Mouse (Mus musculus): ENCODE data around the gene Lrrk1. TPM values are rescaled to one million over a fixed set of nuclear protein-coding genes. Genes with fewer than 3 reads are reported as not detected.

The Lrrk1 gene
- polyA plus RNA-seq, 1 experiment from 2014 or later: 17.2 TPM

DNA sequence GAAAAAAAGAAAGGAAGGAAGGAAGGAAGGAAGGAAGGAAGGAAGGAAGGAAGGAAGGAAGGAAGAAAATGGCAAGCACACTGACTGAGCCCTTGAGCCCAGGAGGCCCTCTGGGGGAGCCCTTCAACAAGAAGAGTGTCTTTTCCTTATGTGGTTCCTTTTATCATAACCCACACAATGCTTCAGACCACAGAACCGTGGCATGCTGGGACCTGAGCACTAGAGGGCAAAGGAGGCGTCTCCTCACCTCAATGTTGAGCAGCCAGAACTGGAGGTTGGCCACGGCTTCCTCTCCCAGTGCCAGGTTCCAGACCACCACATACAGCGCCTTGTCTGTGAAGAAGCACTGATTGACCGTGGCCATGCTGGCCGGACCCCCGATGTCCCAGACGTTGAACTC is 96.1 kb downstream of the Lrrk1 start:
- Histone ChIP-seq H3K27me3 (no peaks in the 10 kb centered on the region), H3K9me3 (replicated peaks) (no peaks in the 10 kb centered on the region), H3K4me1 (peaks cover 7% of the 10 kb centered on the region; the same call in 1 of the 2 replicates), H3K27ac (no peak overlapping the region), H3K4me3 (replicated peaks) (no peak overlapping the region), H3K36me3 (peaks cover 69% of the 10 kb centered on the region), H3K9ac (no peak overlapping the region), H3K4me2 (no peak overlapping the region)
- no peak for ATAC-seq (replicated peaks; ENCODE audit: low FRiP score)
- WGBS: 90% methylated on average over 8 of the region's 8 CpGs

- no peak overlapping the region for H3K9ac ChIP-seq
- H3K27ac ChIP-seq: no peak overlapping the region
- no peaks in the 10 kb centered on the region for H3K9me3 ChIP-seq (replicated peaks)
- no peak overlapping the region for H3K4me2 ChIP-seq
- peak; percentile 63; the same call in 1 of the 2 replicates for ATAC-seq (replicated peaks; ENCODE audit: low FRiP score)
- H3K27me3 ChIP-seq: no peaks in the 10 kb centered on the region
- peaks cover 11% of the 10 kb centered on the region for H3K4me1 ChIP-seq
- 30% methylated on average over 10 of the region's 10 CpGs for WGBS
- peaks cover 62% of the 10 kb centered on the region for H3K36me3 ChIP-seq
- H3K4me3 ChIP-seq (replicated peaks): no peak overlapping the region
Measured at GRCm38 (mm10) chr7:66282984-66283612, 105.1 kb downstream of the Lrrk1 start.

- Histone ChIP-seq H3K27me3 (no peaks in the 10 kb centered on the region), H3K36me3 (peaks cover 57% of the 10 kb centered on the region), H3K4me3 (replicated peaks) (no peak overlapping the region), H3K9ac (no peak overlapping the region), H3K9me3 (replicated peaks) (no peaks in the 10 kb centered on the region), H3K27ac (no peak overlapping the region), H3K4me2 (no peak overlapping the region), H3K4me1 (peaks cover 11% of the 10 kb centered on the region)
- WGBS: 71% methylated on average over 12 of the region's 12 CpGs
- ATAC-seq (replicated peaks; ENCODE audit: low FRiP score): no peak
Measured at GRCm38 (mm10) chr7:66282265-66282664, 105.9 kb downstream of the Lrrk1 start.

DNA sequence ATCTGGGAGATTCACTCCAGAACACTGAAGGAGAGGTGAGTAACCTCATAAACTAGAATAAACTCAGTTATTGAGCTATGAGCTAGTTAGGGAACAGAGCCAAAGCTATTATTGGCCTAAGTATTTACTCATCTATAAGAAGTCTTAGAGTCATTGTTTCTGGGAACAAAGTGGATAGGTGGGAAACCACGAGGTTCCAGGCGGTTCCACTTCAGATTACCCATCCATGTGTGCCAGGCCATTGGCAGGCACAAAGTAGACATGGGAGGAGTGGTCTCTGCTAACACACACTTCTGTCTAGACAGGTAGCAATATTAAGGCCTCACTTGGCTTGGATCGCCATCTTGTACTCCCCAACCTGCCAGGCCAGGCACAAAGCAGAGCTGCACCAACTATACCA is 110.1 kb downstream of the Lrrk1 start:
- Histone ChIP-seq H3K36me3 (peaks cover 56% of the 10 kb centered on the region), H3K27ac (no peak overlapping the region), H3K9me3 (replicated peaks) (no peaks in the 10 kb centered on the region), H3K4me1 (peaks cover 7% of the 10 kb centered on the region), H3K4me3 (replicated peaks) (no peak overlapping the region), H3K9ac (no peak overlapping the region), H3K4me2 (no peak overlapping the region), H3K27me3 (no peaks in the 10 kb centered on the region)
- WGBS: 84% methylated on average over 3 of the region's 3 CpGs
- ATAC-seq (replicated peaks; ENCODE audit: low FRiP score): no peak

DNA sequence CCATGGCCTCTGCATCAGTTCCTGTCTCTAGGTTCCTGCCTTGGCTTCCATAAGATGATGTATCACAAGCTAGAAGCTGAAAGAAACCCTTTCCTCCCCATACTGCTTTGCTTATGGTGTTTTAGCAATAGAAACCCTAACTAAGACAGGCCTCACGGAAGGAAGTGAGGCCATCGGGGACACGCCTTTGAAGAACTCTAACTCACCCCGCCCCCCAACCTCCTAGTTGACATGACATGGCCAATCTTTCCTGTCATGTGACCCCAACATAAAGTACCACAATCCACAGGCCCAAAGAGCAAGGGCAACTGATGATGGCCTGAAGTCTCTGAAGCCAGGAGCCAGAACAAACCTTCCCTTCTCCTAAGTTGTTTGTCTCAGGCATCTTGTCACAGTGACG is 114.7 kb downstream of the Lrrk1 start:
- H3K27me3 ChIP-seq: no peaks in the 10 kb centered on the region
- no peak overlapping the region for H3K4me3 ChIP-seq (replicated peaks)
- H3K4me2 ChIP-seq: no peak overlapping the region
- 91% methylated on average over 5 of the region's 5 CpGs for WGBS
- no peaks in the 10 kb centered on the region for H3K4me1 ChIP-seq
- no peak overlapping the region for H3K27ac ChIP-seq
- H3K36me3 ChIP-seq: peaks cover 60% of the 10 kb centered on the region
- no peak overlapping the region for H3K9ac ChIP-seq
- H3K9me3 ChIP-seq (replicated peaks): no peaks in the 10 kb centered on the region
- no peak for ATAC-seq (replicated peaks; ENCODE audit: low FRiP score)

DNA sequence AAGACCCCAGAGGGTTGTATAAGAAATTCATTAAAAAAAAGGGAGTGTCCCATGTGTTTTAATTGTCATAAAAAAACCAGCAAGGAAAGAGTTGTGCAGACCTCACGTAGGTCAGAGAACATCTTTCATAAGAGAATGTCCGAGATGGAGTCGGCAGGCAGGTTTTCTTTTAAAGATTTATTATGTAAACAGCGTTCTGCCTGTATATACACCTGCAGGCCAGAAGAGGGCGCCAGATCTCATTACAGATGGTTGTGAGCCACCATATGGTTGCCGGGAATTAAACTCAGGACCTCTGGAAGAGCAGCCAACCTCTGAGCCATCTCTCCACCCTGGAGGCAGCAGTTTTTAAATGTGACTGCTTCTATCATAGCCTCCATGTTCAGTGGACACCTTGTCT is 116.9 kb downstream of the Lrrk1 start:
- 65% methylated on average over 6 of the region's 6 CpGs for WGBS
- H3K27me3 ChIP-seq: no peaks in the 10 kb centered on the region
- no peak for ATAC-seq (replicated peaks; ENCODE audit: low FRiP score)
- H3K36me3 ChIP-seq: peaks cover 59% of the 10 kb centered on the region
- H3K4me1 ChIP-seq: no peaks in the 10 kb centered on the region
- no peak overlapping the region for H3K4me3 ChIP-seq (replicated peaks)
- no peak overlapping the region for H3K9ac ChIP-seq
- H3K4me2 ChIP-seq: no peak overlapping the region
- H3K9me3 ChIP-seq (replicated peaks): no peaks in the 10 kb centered on the region
- no peak overlapping the region for H3K27ac ChIP-seq

GRCm38 (mm10) chr7:66266942-66267850 is 121.0 kb downstream of the Lrrk1 start:
- H3K4me2 ChIP-seq: no peak overlapping the region
- no peaks in the 10 kb centered on the region for H3K27me3 ChIP-seq
- no peak overlapping the region for H3K9ac ChIP-seq
- no peaks in the 10 kb centered on the region for H3K9me3 ChIP-seq (replicated peaks)
- whole genome bisulfite sequencing: 88% methylated on average over 6 of the region's 6 CpGs
- H3K36me3 ChIP-seq: peaks cover 55% of the 10 kb centered on the region
- ATAC-seq (replicated peaks; ENCODE audit: low FRiP score): peak; percentile 56; the same call in 1 of the 2 replicates
- no peaks in the 10 kb centered on the region for H3K4me1 ChIP-seq
- no peak overlapping the region for H3K4me3 ChIP-seq (replicated peaks)
- H3K27ac ChIP-seq: no peak overlapping the region

DNA sequence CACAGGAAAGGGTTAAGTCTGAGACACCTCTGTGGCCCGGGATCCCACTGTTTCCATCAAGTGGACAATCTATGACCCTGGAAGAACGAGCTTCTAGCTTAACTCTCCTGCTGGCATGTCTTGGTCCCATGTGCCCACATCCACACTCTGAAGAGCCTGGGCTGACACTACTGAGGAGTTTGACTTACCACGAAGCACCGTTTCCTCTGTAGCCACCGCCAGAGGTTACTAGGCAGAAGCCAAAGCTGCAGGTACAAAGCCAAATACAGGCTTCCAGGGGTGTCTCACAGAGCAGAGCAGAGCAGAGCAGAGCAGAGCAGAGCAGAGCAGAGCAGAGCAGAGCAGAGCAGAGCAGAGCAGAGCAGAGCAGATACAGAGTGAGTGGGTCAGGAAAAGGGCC is 124.7 kb downstream of the Lrrk1 start:
- no peak overlapping the region for H3K27ac ChIP-seq
- H3K4me3 ChIP-seq (replicated peaks): no peak overlapping the region
- peaks cover 19% of the 10 kb centered on the region for H3K4me1 ChIP-seq
- peaks cover 39% of the 10 kb centered on the region for H3K36me3 ChIP-seq
- H3K9me3 ChIP-seq (replicated peaks): no peaks in the 10 kb centered on the region
- ATAC-seq (replicated peaks; ENCODE audit: low FRiP score): no peak
- no peak overlapping the region for H3K9ac ChIP-seq
- no peaks in the 10 kb centered on the region for H3K27me3 ChIP-seq
- WGBS: 69% methylated on average over 5 of the region's 5 CpGs
- H3K4me2 ChIP-seq: no peak overlapping the region

- WGBS: 90% methylated on average over 13 of the region's 13 CpGs
- Histone ChIP-seq H3K9ac (no peak overlapping the region), H3K4me3 (replicated peaks) (no peak overlapping the region), H3K27me3 (no peaks in the 10 kb centered on the region), H3K4me1 (peaks cover 19% of the 10 kb centered on the region), H3K9me3 (replicated peaks) (no peaks in the 10 kb centered on the region), H3K36me3 (peaks cover 33% of the 10 kb centered on the region), H3K4me2 (no peak overlapping the region), H3K27ac (no peak overlapping the region)
- no peak for ATAC-seq (replicated peaks; ENCODE audit: low FRiP score)
Measured at GRCm38 (mm10) chr7:66262570-66263156, 125.5 kb downstream of the Lrrk1 start.

GRCm38 (mm10) chr7:66260763-66261390 is 127.3 kb downstream of the Lrrk1 start:
- peaks cover 19% of the 10 kb centered on the region for H3K4me1 ChIP-seq
- no peak overlapping the region for H3K4me2 ChIP-seq
- H3K9ac ChIP-seq: no peak overlapping the region
- 82% methylated on average over 7 of the region's 7 CpGs for WGBS
- no peak for ATAC-seq (replicated peaks; ENCODE audit: low FRiP score)
- H3K4me3 ChIP-seq (replicated peaks): no peak overlapping the region
- no peaks in the 10 kb centered on the region for H3K27me3 ChIP-seq
- no peaks in the 10 kb centered on the region for H3K9me3 ChIP-seq (replicated peaks)
- H3K27ac ChIP-seq: 0 out of 2 replicates have a peak overlapping the region, but pooled peaks have one; percentile 9
- peaks cover 27% of the 10 kb centered on the region for H3K36me3 ChIP-seq

GRCm38 (mm10) chr7:66260295-66260694 is 127.9 kb downstream of the Lrrk1 start:
- Histone ChIP-seq H3K27me3 (no peaks in the 10 kb centered on the region), H3K4me2 (no peak overlapping the region), H3K4me3 (replicated peaks) (no peak overlapping the region), H3K27ac (peak overlapping the region; percentile 67; the same call in 1 of the 2 replicates), H3K4me1 (peaks cover 19% of the 10 kb centered on the region), H3K9me3 (replicated peaks) (no peaks in the 10 kb centered on the region), H3K9ac (no peak overlapping the region), H3K36me3 (peaks cover 21% of the 10 kb centered on the region)
- 72% methylated on average over 8 of the region's 8 CpGs for WGBS
- ATAC-seq (replicated peaks; ENCODE audit: low FRiP score): no peak
